Mouse (Mus musculus) lung, adult 2 months (tissue): ENCODE results near the gene Fuca1. TPM values are rescaled to one million over a fixed set of nuclear protein-coding genes. Genes with fewer than 3 reads are reported as not detected.

Experiments
- DNase-seq: peaks from one replicate; pipeline ENCODE4 v3.0.0; 2022
- H3K4me1 ChIP-seq: fragments of 200-500 bp; 2 replicates; pipeline ENCODE4 v1.6.1; 2011; ENCODE audit warnings: low read length; ENCODE audit not compliant: control insufficient read depth, insufficient read depth
- H3K4me3 ChIP-seq: fragments of 200-500 bp; replicated peaks from 2 replicates; pipeline ENCODE3; 2011; ENCODE audit warnings: low read depth, mild to moderate bottlenecking, control low read depth, low read length; ENCODE audit errors: extremely low read depth
- CTCF ChIP-seq: fragments of 200-500 bp; IDR thresholded peaks from 2 replicates; pipeline ENCODE4 v1.5.1; 2011; ENCODE audit warnings: mild to moderate bottlenecking, low read length, control low read depth; ENCODE audit not compliant: insufficient read depth
- POLR2A ChIP-seq: fragments of 200-500 bp; IDR thresholded peaks from 2 replicates; pipeline ENCODE4 v1.6.1; 2011; ENCODE audit warnings: low read depth, mild to moderate bottlenecking, control low read depth, low read length, borderline replicate concordance; ENCODE audit errors: extremely low read depth
- WGBS: fragments of 180-500 bp; shearing (Covaris S2); methylation state at CpG from one replicate; pipeline ENCODE4 v1.1.7; 2018; 5-methylcytosine and 5-hydroxymethylcytosine counted together
- polyA plus RNA-seq: library from polyadenylated mRNA; depleted of rRNA; stranded (reverse); fragments of >200 nt; gene quantifications from 2 replicates; pipeline ENCODE4 v1.2.3, GENCODE M21; 2012; rRNA removed

The Fuca1 gene
- polyA plus RNA-seq, 1 experiment = 64.0 TPM

DNA sequence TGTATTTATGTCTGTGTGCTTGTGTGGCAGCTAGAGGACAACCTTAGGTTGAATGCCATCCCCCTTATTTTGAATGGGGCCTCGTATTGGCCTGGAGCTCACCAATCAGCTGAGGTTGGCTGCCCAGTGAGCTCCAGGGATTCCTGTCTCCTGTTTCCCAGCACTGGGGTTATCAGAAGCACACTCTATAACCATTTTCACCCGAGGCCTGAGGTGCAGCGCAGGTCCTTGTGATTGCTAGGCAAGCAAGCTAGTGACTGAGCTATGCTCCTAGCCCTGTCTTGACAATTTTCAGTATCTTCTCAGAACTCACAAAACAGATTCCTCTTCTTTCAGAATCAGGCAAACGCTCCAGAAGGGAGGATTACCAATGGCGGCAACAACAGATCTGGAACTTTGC is 64.0 kb downstream of the Fuca1 start:
- no peak for DNase-seq
- H3K4me1 ChIP-seq = no peaks in the 10 kb centered on the region; the same call in 1 of the 2 replicates
- TF ChIP-seq POLR2A = no peak
- no peak for TF ChIP-seq CTCF
- WGBS = 80% methylated on average over 5 of the region's 5 CpGs
- H3K4me3 ChIP-seq = no peak overlapping the region

- WGBS = 82% methylated on average over 5 of the region's 5 CpGs
Measured at GRCm38 (mm10) chr4:135985193-135985592, 64.7 kb downstream of the Fuca1 start.

GRCm38 (mm10) chr4:135985769-135986168 is 65.2 kb downstream of the Fuca1 start:
- Histone ChIP-seq H3K4me1 (no peaks in the 10 kb centered on the region; the same call in 1 of the 2 replicates), H3K4me3 (no peak overlapping the region)
- 84% methylated on average over 7 of the region's 7 CpGs for WGBS
- TF ChIP-seq POLR2A (no peak), CTCF (no peak)
- no peak for DNase-seq

More at GRCm38 (mm10) chr4:135985193-135985592, 64.7 kb downstream of the Fuca1 start:
- TF ChIP-seq POLR2A (no peak), CTCF (no peak)
- Histone ChIP-seq H3K4me3 (no peak overlapping the region), H3K4me1 (no peaks in the 10 kb centered on the region; the same call in 1 of the 2 replicates)
- no peak for DNase-seq

GRCm38 (mm10) chr4:135986301-135986942 is 65.9 kb downstream of the Fuca1 start:
- no peak for DNase-seq
- TF ChIP-seq POLR2A (no peak), CTCF (no peak)
- 7% methylated on average over 23 of the region's 23 CpGs for WGBS

DNA sequence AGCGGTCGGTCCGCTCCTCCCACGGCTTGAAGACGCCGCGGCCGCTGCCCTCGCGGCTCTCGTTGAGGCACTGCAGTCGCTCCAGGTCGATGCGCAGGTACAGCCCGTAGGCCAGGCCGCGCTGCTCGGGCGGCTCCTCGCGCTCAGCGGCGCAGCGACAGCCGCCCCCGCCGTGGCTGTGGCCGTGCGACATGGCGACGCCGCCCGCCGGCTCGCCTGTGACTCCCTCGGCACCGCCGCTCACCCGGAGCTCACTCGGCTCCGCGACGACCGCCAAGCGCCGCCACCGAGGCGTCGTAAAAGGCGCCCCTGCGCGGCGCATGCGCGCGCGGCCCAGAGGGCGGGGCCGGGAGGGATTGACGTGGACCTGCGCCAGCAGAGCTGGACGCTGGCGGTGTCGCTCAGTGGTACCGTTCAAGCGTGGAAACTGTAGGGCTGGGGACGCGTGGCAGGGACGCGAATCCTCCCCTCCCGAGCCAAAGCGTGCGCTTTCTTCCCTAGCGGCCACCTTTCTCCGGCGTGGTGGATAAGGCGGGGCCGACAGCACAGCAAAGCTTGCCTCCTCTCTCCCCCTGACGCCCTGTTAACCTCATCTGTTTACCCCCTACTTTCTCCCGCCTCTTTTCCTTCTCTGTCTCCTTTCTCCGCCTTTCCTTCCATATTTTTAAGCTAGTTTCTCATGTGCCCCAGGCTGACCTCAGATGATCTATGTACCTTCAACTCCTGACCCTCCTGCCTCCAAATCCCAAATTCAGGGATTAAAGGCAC is 66.6 kb downstream of the Fuca1 start, which contains the start of gene Pithd1:
TSS of gene Pithd1 (minus strand) at position 322 of the 768 bp plus-strand sequence.
- under 1% methylated on average over 81 of the region's 81 CpGs for WGBS
- TF ChIP-seq CTCF (no peak), POLR2A (peak; percentile 94)
- H3K4me3 ChIP-seq = peak within 1 kb of the TSS; percentile 89
- no peaks in the 10 kb centered on the region; the same call in 1 of the 2 replicates for H3K4me1 ChIP-seq
- peak; percentile 90 for DNase-seq

More at GRCm38 (mm10) chr4:135986301-135986942, 65.9 kb downstream of the Fuca1 start:
- Histone ChIP-seq H3K4me3 (peak overlapping the region; percentile 89), H3K4me1 (no peaks in the 10 kb centered on the region; the same call in 1 of the 2 replicates)

DNA sequence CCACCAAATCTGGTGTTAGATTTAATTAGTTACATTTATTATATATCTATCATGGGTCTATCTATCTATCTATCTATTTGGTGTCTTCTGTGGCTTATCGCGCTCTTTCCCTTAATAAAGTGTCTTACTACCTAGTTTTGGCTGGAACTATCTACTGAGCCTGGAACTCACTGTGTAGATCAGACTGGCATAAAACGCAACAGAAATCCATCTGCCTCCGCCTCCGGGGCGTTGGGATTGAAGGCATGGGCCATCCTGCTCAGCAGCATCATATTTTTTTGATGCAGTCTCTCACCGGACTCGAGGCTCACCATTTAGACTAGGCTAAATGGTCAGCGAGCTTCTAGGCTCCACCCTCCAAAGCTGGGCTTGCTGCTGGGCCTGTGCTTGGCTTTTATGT is 67.2 kb downstream of the Fuca1 start:
- no peak for DNase-seq
- 68% methylated on average over 9 of the region's 9 CpGs for WGBS
- H3K4me3 ChIP-seq = no peak overlapping the region
- H3K4me1 ChIP-seq = no peaks in the 10 kb centered on the region; the same call in 1 of the 2 replicates
- TF ChIP-seq POLR2A (no peak), CTCF (no peak)

Other genes with a start within 250 kb of the Fuca1 start
- 6.7 and 8.8 TPM in 2 replicates for gene Ifnlr1, start 234.4 kb upstream of the Fuca1 start, polyA plus RNA-seq
- 2.0 and 3.0 TPM in 2 replicates for gene Il22ra1, start 192.6 kb upstream of the Fuca1 start, polyA plus RNA-seq
- 0.44 and 3.1 TPM in 2 replicates for gene Myom3, start 161.0 kb upstream of the Fuca1 start, polyA plus RNA-seq
- gene Srsf10, start 65.0 kb upstream of the Fuca1 start, polyA plus RNA-seq = 72.6 and 84.9 TPM in 2 replicates
- 13.6 and 21.0 TPM in 2 replicates for gene Pnrc2, start 46.9 kb upstream of the Fuca1 start, polyA plus RNA-seq
- 7.3 and 9.1 TPM in 2 replicates for gene Cnr2, start 25.3 kb upstream of the Fuca1 start, polyA plus RNA-seq
- gene Hmgcl, start 25.7 kb downstream of the Fuca1 start, polyA plus RNA-seq = 43.8 and 49.6 TPM in 2 replicates
- gene Gale, start 43.0 kb downstream of the Fuca1 start, polyA plus RNA-seq = 19.5 and 25.0 TPM in 2 replicates
- 123 TPM in 2 replicates for gene Lypla2, start 51.9 kb downstream of the Fuca1 start, polyA plus RNA-seq
- 33.5 and 48.0 TPM in 2 replicates for gene Pithd1, start 66.5 kb downstream of the Fuca1 start, polyA plus RNA-seq
- gene Eloa, start 101.0 kb downstream of the Fuca1 start, polyA plus RNA-seq = 8.5 and 11.7 TPM in 2 replicates
- gene Rpl11, start 132.7 kb downstream of the Fuca1 start, polyA plus RNA-seq = 181 and 218 TPM in 2 replicates
- gene Id3, start 222.8 kb downstream of the Fuca1 start, polyA plus RNA-seq = 390 and 505 TPM in 2 replicates